Mouse (Mus musculus): ENCODE data around the gene Fbxw4. TPM values are rescaled to one million over a fixed set of nuclear protein-coding genes. Genes with fewer than 3 reads are reported as not detected.

The Fbxw4 gene
- polyA plus RNA-seq, 1 experiment from 2014 or later, result 3.3 TPM

DNA sequence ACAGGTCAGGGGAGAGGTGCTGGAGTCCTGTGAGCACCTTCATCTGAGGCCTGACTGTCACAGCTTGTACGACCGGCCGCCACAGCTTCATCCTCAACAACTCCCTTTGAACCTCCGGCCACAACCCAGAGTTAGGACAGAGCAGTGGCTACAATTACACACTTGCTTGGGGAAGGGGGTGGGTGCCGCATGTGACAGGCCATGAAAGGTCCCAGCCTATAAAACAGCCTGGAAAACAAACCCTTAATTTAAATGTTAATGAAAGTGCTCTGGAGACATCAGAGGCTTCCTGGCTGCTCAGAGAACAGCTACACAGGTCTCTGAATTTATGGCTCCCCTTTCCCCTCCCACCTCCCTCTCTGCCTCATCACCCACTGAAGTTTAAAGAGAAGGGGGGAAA is 38.0 kb downstream of the Fbxw4 start:
- no peak for ATAC-seq (ENCODE audit: low FRiP score)
- Histone ChIP-seq H3K4me3 (no peak overlapping the region), H3K9ac (no peak overlapping the region), H3K9me3 (replicated peaks) (no peaks in the 10 kb centered on the region), H3K36me3 (0 out of 2 replicates have a peak, but pooled peaks cover 7% of the 10 kb centered on the region), H3K27ac (no peak overlapping the region), H3K27me3 (peaks cover 31% of the 10 kb centered on the region), H3K4me1 (peaks cover 7% of the 10 kb centered on the region), H3K4me2 (replicated peaks) (no peak overlapping the region)
- WGBS, result 22% methylated on average over 5 of the region's 5 CpGs

DNA sequence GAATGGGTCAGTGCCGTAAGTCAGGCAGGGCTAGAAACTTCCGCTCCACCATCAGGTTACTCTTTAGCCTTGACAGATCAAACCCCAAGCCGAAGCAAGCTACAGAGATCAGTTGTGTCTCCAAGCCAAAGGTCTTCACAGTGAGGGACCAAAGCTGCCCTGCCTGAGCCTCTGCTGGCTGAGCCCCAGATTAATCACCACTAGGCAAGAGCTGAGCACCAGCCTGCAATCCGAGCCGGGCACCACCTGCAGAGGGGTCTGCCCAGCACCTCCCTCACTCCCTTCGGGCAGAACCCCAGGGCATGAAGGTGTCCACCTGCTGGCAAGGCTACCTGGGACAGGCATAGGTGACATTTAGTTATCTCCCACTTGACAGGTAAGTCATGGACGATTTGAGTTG is 39.1 kb downstream of the Fbxw4 start:
- no peak for ATAC-seq (ENCODE audit: low FRiP score)
- no peak overlapping the region for H3K27ac ChIP-seq
- peaks cover 15% of the 10 kb centered on the region for H3K4me1 ChIP-seq
- WGBS, result 62% methylated on average over 7 of the region's 7 CpGs
- H3K4me3 ChIP-seq, result no peak overlapping the region
- H3K9me3 ChIP-seq (replicated peaks), result no peaks in the 10 kb centered on the region
- H3K9ac ChIP-seq, result no peak overlapping the region
- peaks cover 31% of the 10 kb centered on the region for H3K27me3 ChIP-seq
- no peak overlapping the region for H3K4me2 ChIP-seq (replicated peaks)
- H3K36me3 ChIP-seq, result 0 out of 2 replicates have a peak, but pooled peaks cover 7% of the 10 kb centered on the region

DNA sequence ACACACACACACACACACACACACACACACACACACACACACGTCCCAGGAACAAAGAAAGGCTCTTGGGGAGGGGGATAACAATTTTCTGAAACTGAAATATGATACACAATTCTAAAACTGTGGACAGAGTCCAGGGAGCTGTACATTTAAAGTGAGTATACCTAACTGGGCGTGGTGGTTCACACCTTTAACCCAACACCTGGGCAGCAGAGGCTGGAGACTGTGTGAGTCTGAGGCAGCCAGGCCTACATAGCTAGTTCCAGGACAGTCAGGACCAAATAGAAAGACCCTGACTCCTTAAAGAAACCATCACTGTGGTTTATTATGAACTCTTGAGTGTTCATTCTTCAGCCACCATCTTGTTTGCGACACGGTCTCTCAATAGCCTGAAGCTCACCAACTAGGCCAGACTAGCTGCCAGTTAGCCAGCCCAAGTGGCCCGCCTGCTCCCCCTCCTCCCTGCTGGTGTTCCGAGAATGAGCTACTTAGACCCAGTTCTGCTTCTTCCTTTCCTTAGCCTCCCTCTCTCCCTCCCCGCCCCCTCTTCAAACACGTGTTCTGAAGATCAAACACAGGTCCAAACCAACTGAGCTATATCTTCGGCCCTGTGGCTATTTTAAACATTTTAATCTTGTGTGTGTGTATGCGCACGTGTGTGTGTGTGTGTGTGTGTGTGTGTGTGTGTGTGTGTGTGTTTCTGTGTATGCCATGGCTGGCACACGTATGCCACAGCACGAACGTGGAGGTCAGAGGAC is 40.2 kb downstream of the Fbxw4 start:
- peaks cover 31% of the 10 kb centered on the region for H3K27me3 ChIP-seq
- no peak overlapping the region for H3K27ac ChIP-seq
- no peak overlapping the region for H3K4me3 ChIP-seq

DNA sequence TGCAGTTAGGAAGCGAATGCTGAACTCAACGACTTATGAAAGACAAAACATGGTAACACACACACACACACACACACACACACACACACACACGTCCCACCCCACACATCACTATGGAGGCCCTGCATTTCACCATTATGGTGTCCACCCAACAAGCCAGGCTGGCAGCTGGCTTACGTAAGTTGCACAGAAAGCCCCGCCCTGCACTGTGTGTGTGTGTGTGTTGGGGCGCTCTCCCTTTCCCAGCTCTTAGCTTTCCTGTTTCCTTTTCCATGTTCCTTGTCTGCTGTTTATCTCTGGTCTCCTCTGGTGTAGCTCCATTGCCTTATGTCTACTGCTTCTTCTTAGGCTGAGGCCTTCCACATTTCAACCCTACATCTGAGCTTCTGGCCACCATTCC is 41.9 kb downstream of the Fbxw4 start:
- H3K9ac ChIP-seq, result no peak overlapping the region
- H3K27ac ChIP-seq, result no peak overlapping the region
- H3K36me3 ChIP-seq, result no peaks in the 10 kb centered on the region
- H3K4me3 ChIP-seq, result no peak overlapping the region
- ATAC-seq (ENCODE audit: low FRiP score), result no peak
- peaks cover 29% of the 10 kb centered on the region for H3K4me1 ChIP-seq
- no peaks in the 10 kb centered on the region for H3K9me3 ChIP-seq (replicated peaks)
- no peak overlapping the region for H3K4me2 ChIP-seq (replicated peaks)
- H3K27me3 ChIP-seq, result peaks cover 34% of the 10 kb centered on the region
- WGBS, result 86% methylated on average over 6 of the region's 6 CpGs

More for the DNA sequence above, 40.2 kb downstream of the Fbxw4 start:
- 0 out of 2 replicates have a peak, but pooled peaks cover 4% of the 10 kb centered on the region for H3K36me3 ChIP-seq
- H3K9ac ChIP-seq, result no peak overlapping the region
- no peak for ATAC-seq (ENCODE audit: low FRiP score)
- no peak overlapping the region for H3K4me2 ChIP-seq (replicated peaks)
- 85% methylated on average over 14 of the region's 14 CpGs for WGBS
- peaks cover 27% of the 10 kb centered on the region for H3K4me1 ChIP-seq
- no peaks in the 10 kb centered on the region for H3K9me3 ChIP-seq (replicated peaks)

DNA sequence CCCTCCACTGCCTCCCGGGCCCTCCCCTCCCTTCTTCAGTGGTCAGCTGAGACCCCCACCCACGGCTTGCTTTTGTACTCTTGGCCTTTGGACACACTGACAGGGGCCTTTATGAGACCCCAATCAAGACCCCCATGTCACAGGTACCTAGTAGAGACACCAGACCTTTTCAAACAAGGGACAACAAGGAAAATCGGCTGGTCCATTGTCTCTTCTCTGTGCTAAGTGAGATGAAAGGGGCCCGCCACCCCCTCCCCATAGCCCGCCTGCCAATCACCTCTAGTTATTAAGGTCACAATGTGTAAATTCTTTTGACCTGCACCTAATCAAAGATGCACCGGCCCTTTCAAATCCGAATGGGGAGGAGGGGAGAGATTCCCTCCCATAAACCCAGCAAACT is 43.4 kb downstream of the Fbxw4 start:
- peaks cover 46% of the 10 kb centered on the region for H3K27me3 ChIP-seq
- H3K27ac ChIP-seq, result no peak overlapping the region
- no peak overlapping the region for H3K4me3 ChIP-seq
- H3K4me1 ChIP-seq, result peaks cover 22% of the 10 kb centered on the region
- WGBS, result 7% methylated on average over 7 of the region's 7 CpGs
- no peak overlapping the region for H3K4me2 ChIP-seq (replicated peaks)
- no peaks in the 10 kb centered on the region for H3K36me3 ChIP-seq
- no peak for ATAC-seq (ENCODE audit: low FRiP score)
- no peak overlapping the region for H3K9ac ChIP-seq
- H3K9me3 ChIP-seq (replicated peaks), result no peaks in the 10 kb centered on the region

DNA sequence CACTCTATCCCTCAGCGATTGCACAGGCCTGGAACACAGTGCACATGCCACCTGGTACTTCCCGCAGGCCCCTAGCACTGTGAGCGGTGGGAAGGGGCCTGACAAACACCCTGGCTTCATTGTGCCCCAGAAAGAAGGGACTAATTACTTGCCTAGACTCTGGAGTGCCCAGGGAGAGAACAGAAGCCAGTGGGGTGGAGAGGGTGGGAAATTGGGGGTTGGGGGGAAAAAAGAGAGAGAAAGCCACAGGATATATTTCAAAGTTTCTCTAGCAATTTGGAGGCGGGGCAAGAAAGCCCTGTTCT is 43.9 kb downstream of the Fbxw4 start:
- Histone ChIP-seq H3K4me3 (no peak overlapping the region), H3K27me3 (peaks cover 43% of the 10 kb centered on the region), H3K9ac (no peak overlapping the region), H3K4me2 (replicated peaks) (no peak overlapping the region), H3K4me1 (peaks cover 22% of the 10 kb centered on the region), H3K9me3 (replicated peaks) (no peaks in the 10 kb centered on the region), H3K36me3 (no peaks in the 10 kb centered on the region), H3K27ac (no peak overlapping the region)
- ATAC-seq (ENCODE audit: low FRiP score), result peak; percentile 58
- 38% methylated on average over 4 of the region's 4 CpGs for WGBS

DNA sequence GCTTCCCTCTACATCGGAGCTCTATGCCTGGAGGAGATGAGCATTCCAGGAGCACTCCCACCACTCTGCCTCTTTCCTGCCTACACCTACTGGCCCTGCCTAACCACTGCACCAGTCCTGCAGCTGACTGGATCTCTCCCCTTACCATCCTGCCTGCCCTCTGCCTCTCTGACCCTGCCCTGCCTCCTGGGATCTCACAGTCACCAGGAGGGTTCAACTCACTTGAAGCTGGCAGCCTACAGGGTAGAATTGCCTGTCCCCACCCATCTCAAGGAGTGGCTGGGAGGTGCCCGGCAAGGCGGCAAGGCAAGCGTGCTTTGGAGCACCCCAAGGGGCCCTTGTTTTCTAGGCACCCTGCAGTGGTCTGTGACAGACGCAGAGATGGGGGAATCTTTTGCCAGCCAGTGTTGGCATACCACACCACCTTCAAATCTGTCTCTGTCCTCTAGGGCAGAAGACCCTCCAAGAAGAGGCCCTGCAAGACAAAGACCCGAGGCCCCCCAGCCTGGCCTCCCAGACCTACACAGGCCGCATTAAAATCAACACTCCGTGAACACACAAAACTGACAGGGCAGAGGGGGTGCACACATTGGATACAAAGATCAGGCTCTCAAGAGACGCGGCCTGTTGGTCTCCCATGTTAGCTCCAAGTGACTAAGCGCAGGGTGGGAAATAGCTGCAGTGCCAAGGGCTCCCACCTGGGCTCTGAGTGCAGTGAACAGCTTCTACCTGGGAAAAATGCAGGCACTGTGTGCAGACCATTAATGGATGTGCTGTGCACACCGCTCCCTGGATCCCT is 44.5 kb downstream of the Fbxw4 start:
- Histone ChIP-seq H3K36me3 (no peaks in the 10 kb centered on the region), H3K4me2 (replicated peaks) (no peak overlapping the region), H3K27me3 (peaks cover 45% of the 10 kb centered on the region), H3K27ac (no peak overlapping the region), H3K9me3 (replicated peaks) (no peaks in the 10 kb centered on the region), H3K4me3 (no peak overlapping the region), H3K4me1 (peaks cover 22% of the 10 kb centered on the region), H3K9ac (no peak overlapping the region)
- WGBS, result 40% methylated on average over 12 of the region's 12 CpGs
- 0 out of 2 replicates have a peak, but pooled peaks have one; percentile 6 for ATAC-seq (ENCODE audit: low FRiP score)

DNA sequence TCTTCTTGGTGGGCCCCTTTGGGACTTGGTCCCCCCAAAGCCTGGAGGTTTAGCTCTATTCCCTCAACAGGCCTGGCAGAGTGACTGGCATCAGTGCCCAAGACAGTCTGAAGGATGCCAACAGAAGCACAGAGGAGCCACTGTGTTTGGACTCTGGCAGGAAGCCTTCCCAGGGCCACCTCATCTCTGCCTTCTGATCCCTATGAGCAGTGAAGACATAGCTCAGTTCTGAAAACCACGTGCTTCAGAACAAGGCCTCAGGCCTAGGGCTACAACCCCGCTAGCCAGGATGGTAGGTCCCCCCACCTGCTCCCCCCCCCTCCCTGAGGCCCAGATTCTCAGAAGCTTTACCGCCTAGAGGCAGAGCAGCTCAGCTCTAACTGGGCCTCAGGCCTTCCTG is 45.2 kb downstream of the Fbxw4 start:
- H3K4me1 ChIP-seq, result peaks cover 22% of the 10 kb centered on the region
- H3K27ac ChIP-seq, result no peak overlapping the region
- 47% methylated on average over 3 of the region's 3 CpGs for WGBS
- H3K4me3 ChIP-seq, result no peak overlapping the region
- H3K9ac ChIP-seq, result no peak overlapping the region
- no peak overlapping the region for H3K4me2 ChIP-seq (replicated peaks)
- H3K36me3 ChIP-seq, result no peaks in the 10 kb centered on the region
- H3K9me3 ChIP-seq (replicated peaks), result no peaks in the 10 kb centered on the region
- peaks cover 46% of the 10 kb centered on the region for H3K27me3 ChIP-seq
- ATAC-seq (ENCODE audit: low FRiP score), result no peak

DNA sequence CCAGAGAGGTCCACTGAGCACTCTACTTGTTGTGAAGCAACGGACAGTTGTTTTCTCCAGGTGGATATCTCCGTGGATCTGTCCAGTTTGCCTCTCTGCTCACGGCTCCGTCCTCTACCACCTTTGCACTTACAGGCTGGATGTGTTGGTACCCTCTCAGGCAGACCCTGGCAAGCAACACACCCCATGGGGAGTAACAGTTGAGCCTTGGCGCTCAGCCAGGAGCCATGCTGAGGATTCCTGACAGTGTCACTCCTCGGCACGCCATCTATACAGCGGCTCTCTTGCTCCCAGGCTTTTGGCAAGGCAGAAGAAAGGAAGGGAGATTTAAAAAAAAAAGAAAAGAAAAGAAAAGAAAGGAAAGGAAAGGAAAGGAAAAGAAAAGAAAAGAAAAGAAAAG is 45.7 kb downstream of the Fbxw4 start:
- no peaks in the 10 kb centered on the region for H3K9me3 ChIP-seq (replicated peaks)
- WGBS, result 69% methylated on average over 8 of the region's 8 CpGs
- peaks cover 22% of the 10 kb centered on the region for H3K4me1 ChIP-seq
- H3K4me3 ChIP-seq, result no peak overlapping the region
- H3K36me3 ChIP-seq, result no peaks in the 10 kb centered on the region
- no peak for ATAC-seq (ENCODE audit: low FRiP score)
- no peak overlapping the region for H3K4me2 ChIP-seq (replicated peaks)
- no peak overlapping the region for H3K27ac ChIP-seq
- H3K27me3 ChIP-seq, result peaks cover 45% of the 10 kb centered on the region
- no peak overlapping the region for H3K9ac ChIP-seq

DNA sequence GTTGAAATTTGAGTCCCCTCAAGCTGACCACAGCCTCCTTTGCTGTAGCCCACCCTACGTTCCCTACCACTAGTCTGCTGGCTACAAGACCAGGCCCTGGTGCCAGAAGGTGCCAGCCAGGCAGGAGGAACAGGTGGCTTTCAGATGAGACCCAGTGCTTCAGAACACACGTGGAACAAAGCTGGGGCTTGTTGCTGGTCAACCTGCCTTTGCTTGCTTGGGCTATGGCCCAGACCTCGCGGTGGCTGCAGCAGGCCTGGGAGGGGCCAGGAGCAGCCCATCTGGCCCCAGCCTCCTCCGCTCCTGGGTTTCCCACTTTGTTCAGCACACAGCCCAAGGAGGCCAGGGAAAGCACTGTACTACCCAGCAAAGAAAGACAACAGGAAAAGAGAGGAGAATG is 49.3 kb downstream of the Fbxw4 start:
- H3K27ac ChIP-seq, result no peak overlapping the region
- no peak overlapping the region for H3K9ac ChIP-seq
- peaks cover 22% of the 10 kb centered on the region for H3K4me1 ChIP-seq
- no peak overlapping the region for H3K4me3 ChIP-seq
- no peaks in the 10 kb centered on the region for H3K9me3 ChIP-seq (replicated peaks)
- ATAC-seq (ENCODE audit: low FRiP score), result no peak
- no peak overlapping the region for H3K4me2 ChIP-seq (replicated peaks)
- 77% methylated on average over 5 of the region's 5 CpGs for WGBS
- H3K27me3 ChIP-seq, result peaks cover 51% of the 10 kb centered on the region
- H3K36me3 ChIP-seq, result no peaks in the 10 kb centered on the region

DNA sequence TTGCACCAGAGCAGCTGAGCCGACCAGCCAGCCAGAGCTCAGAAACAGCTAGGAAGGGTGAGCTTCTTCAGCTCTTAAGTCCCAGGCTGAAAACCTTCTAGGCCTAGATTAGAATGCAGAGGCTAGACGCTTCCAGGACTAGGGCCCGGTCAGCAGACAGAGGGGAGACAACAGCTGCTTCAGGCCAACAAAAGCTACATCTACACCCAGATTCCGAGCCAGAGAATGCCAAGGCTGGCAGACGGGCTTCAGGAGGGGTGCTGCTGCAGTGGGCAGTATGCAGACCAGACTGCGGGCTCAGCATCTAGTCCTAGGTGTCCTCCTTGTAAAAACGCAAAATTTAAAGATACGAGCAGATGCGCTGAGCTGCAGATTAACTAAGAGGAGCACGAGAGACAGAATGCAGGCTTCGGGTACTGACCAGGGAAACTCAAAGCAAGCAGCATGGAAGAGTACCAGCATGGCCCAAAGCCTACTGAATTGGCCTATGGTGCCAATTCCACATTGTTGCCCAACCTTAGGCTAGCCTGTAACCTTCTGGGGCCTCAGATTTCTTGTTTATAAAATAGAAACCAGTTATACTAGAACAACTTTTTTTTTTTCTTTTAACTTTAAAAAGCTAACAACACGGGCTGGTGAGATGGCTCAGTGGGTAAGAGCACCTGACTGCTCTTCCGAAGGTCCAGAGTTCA is 51.3 kb downstream of the Fbxw4 start:
- Histone ChIP-seq H3K4me1 (peaks cover 11% of the 10 kb centered on the region), H3K4me2 (replicated peaks) (no peak overlapping the region), H3K27me3 (peaks cover 66% of the 10 kb centered on the region), H3K36me3 (no peaks in the 10 kb centered on the region), H3K9ac (no peak overlapping the region), H3K9me3 (replicated peaks) (no peaks in the 10 kb centered on the region), H3K27ac (no peak overlapping the region), H3K4me3 (no peak overlapping the region)
- ATAC-seq (ENCODE audit: low FRiP score), result no peak
- 83% methylated on average over 13 of the region's 13 CpGs for WGBS

DNA sequence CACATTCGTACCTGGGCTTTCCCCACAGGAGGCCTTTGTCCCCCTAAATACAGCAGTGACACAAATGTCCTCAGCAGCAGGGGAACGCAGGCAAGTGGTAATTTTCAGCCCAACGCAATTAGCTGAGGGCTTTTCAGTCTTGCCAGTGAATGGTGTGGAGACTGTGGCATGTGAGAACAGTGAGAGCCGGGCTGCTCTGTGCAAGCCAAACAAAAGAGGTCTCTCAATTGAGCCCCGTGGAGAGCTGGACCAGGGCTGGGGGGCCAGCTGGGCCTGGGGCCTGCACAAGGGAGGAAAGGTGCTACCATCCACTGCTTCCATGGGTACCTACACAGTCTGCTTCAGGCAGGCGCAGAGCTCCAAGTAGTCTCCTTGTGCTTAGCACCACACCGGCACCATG is 52.6 kb downstream of the Fbxw4 start:
- H3K4me2 ChIP-seq (replicated peaks), result no peak overlapping the region
- H3K4me1 ChIP-seq, result peaks cover 11% of the 10 kb centered on the region
- ATAC-seq (ENCODE audit: low FRiP score), result no peak; the same call in 1 of the 2 replicates
- no peaks in the 10 kb centered on the region for H3K36me3 ChIP-seq
- 22% methylated on average over 7 of the region's 7 CpGs for WGBS
- H3K27ac ChIP-seq, result no peak overlapping the region
- no peak overlapping the region for H3K4me3 ChIP-seq
- no peak overlapping the region for H3K9ac ChIP-seq
- H3K9me3 ChIP-seq (replicated peaks), result no peaks in the 10 kb centered on the region
- H3K27me3 ChIP-seq, result peaks cover 61% of the 10 kb centered on the region

Measured in hindbrain, embryonic 12.5 days (tissue).